Mouse (Mus musculus): Measurements from ENCODE around the gene Gal3st4.
A peak's percentile ranks its signal among the peaks of the same experiment; 100 is the strongest.

Gene Gal3st4

GRCm38 (mm10) chr5:138272409-138272923 is at the start of gene Gal3st4:
TSS of gene Gal3st4 (minus strand) at chr5:138272840.
- DNase-seq, result no peak

GRCm38 (mm10) chr5:138312795-138313194 is 40.2 kb upstream of the Gal3st4 start:
- no peak for DNase-seq

DNA sequence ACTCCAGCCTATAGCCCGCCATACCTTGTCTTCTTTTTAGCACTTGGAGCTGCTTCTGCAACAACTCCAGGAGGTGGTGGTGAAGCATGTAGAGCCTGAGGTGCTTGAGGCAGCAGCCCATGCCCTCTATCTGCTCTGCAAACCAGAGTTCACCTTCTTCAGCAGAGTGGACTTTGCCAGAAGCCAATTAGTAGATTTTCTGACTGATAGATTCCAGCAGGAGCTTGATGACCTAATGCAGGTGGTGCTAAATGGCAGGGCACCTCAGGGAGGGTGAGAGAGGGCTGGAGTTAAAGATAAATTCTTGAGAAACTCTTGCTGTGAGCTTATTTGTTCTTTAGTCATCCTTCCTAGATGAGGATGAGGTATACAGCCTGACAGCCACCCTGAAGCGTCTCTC is 27.0 kb upstream of the Gal3st4 start:
- DNase-seq, result no peak

DNA sequence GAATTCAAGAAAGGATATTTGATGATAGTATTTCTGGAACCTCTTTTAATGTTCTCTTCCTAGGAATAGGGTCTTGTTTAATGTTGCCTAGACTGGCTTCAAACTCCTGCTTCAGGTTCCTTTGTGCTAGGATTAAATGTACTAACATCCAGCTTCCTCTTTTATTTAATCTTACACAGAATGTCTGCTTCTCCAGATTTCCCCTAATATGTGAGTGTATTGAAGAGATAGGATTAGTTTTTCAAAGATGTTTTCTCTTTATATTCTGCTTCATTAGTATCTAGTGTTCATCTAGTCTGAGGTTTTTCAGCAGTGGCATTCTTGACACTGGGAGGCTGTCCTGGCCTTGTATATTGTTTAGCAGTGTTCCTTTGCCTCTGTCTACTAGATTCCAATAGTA is 21.5 kb upstream of the Gal3st4 start:
- DNase-seq, result no peak

GRCm38 (mm10) chr5:138291638-138292037 is 19.0 kb upstream of the Gal3st4 start:
- DNase-seq, result no peak

- DNase-seq, result no peak
These were observed 15.2 kb upstream of the Gal3st4 start for GRCm38 (mm10) chr5:138287861-138288260.

GRCm38 (mm10) chr5:138283540-138283939 is 10.9 kb upstream of the Gal3st4 start:
- no peak for DNase-seq

DNA sequence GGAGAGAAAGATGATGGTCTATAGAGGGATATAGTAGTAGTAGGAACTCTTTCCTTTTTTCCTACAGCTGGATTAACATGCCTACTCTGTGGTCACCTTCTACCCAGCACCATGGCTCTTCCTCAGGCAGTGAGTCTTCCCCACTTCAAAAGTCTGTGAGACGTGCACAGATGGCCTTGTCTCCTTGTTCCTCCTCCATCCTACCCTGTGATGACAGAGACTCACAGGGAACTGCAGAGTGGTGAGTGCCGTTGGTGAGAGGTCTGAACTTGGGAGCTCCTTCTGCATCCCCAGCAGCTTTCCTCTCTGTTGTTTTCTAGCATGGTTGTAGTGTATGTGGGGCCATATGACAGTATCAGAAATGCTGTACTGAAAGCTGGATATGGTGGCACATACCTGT is 9.2 kb upstream of the Gal3st4 start:
- no peak for DNase-seq

GRCm38 (mm10) chr5:138280829-138281228 is 8.2 kb upstream of the Gal3st4 start:
- DNase-seq, result no peak

DNA sequence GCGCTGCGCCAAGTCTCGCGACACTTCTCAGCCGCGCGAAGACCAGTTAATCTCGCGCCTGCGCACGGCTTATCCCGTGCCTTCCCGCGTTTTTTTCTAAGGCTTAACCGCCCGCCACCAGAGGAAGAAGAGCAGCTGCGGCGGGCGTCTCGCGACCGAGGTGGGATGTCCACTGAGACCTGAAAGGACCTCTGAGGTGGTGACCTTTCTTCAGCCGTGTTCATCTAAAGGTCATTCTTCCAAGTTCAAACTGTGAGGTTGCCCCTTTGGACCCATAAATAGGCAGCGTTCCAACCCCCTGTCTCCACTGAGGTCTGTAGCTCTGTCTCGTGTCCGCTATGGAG is 7.8 kb upstream of the Gal3st4 start:
- DNase-seq, result no peak

DNA sequence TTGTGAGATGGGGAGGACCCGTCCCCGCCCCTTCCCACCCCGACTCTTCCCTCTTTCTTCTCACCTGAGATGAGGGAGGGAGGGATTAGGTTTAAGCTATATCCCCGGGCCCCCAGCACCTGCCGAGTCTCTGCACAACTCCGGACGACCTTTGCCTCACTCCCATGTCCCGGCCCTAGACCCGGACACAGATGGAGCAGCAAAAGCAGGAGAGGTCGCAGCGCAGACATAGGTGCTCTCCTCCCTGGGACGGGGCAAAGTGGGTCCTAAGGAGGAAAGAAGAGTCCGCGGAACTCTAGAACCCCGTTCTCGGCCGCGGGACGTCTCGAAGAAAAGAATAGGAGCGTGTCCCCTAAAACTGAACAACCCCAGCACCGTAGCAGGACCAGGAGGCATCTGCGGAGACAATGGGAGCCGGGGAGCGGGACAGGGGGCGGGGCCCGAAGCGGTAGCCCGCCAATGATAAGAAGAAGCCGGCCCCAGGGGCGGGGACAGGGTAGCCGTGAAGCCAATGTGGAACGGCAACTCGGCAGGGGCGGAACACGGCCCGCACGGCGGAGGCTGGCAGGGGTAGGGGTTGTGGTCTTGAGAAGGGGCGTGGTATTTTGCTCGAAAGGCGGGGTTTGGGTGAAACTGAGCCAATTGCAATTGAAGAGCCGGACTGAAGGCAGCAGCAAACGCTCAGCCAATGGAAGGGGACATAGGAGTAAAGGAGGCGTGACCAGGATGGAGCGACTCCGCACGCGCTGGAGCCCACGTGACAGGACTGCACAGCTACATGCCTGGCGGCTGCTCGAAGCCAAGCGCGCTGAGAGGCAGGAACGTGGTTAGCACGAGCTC is 7.2 kb upstream of the Gal3st4 start, which contains the start of the genes Gm43720, Gpc2 and Stag3:
Gene Gm43720 (minus strand): TSS at position 374 of the 840 bp plus-strand sequence.
Gene Gpc2 (minus strand): TSS at position 421 of the 840 bp plus-strand sequence.
Gene Stag3 (plus strand): TSS at position 656 of the 840 bp plus-strand sequence.
- peak; percentile 84 for DNase-seq

GRCm38 (mm10) chr5:138277994-138278393 is 5.4 kb upstream of the Gal3st4 start:
- no peak for DNase-seq

GRCm38 (mm10) chr5:138275216-138276050 is 2.8 kb upstream of the Gal3st4 start:
- DNase-seq, result no peak

GRCm38 (mm10) chr5:138274186-138274585 is 1.5 kb upstream of the Gal3st4 start:
- DNase-seq, result no peak

GRCm38 (mm10) chr5:138271232-138271631 is 1.4 kb downstream of the Gal3st4 start:
- no peak for DNase-seq

DNA sequence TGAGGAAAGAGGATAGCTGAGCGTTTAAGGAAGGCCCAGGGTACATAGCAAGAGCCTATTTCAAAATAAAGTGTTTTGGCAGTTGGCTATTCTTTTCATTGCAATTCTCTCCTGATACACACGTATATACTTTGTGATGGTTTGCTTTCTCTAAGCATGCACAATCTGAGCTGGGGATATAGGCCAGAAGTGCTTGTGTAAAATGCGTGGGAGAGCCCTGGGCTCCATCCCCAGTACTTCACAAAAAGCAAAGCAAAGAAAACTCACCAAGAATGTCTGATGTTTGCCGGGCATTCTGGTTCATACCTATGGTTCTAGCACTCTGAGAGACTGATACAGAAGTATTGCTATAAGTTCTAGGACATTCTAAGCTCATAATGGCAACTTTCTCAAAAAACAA is 3.7 kb downstream of the Gal3st4 start:
- DNase-seq, result no peak

DNA sequence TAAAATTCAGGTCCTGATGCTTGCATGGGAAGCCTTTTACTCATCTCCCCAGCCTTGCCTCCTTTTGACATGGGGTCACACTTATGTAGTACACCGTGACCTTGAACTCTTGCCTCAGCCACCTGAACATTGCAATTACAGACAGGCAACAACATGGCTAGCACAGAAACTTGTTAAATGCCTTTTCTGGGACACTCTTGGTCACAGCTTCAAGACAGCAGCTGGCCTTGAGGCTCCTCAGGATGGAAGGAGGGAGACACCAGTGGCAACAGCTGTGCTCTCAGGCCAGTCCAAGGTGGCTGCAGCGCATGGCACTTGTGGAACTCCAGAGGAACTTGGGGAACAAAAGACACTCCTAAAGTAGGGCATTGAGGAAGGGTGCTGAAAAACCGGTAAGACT is 5.5 kb downstream of the Gal3st4 start:
- no peak for DNase-seq

- DNase-seq, result no peak
These were observed 6.9 kb downstream of the Gal3st4 start for GRCm38 (mm10) chr5:138265712-138266111.

DNA sequence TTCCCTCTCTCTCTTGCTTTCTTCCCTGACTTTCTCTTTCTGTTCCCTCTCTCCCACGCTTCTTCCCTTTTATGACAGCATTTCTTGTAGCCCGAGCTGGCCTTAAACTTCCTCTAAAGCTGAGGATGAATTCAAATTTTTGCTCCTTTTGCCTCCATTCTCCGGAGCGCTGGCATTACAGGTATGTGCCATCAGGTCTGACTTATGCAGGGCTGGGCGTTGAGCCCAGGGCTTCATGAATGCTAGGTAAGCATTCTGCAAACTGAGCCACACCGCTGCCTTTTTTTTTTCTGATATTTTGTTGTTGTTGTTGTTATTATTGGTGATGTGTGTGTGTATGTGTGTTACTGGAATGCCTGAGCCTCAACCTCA is 8.4 kb downstream of the Gal3st4 start:
- DNase-seq, result no peak

GRCm38 (mm10) chr5:138263260-138264206 is 9.1 kb downstream of the Gal3st4 start, which contains the start of gene BC037034:
TSS of gene BC037034 (minus strand) at chr5:138264033.
- DNase-seq, result peak; percentile 93

DNA sequence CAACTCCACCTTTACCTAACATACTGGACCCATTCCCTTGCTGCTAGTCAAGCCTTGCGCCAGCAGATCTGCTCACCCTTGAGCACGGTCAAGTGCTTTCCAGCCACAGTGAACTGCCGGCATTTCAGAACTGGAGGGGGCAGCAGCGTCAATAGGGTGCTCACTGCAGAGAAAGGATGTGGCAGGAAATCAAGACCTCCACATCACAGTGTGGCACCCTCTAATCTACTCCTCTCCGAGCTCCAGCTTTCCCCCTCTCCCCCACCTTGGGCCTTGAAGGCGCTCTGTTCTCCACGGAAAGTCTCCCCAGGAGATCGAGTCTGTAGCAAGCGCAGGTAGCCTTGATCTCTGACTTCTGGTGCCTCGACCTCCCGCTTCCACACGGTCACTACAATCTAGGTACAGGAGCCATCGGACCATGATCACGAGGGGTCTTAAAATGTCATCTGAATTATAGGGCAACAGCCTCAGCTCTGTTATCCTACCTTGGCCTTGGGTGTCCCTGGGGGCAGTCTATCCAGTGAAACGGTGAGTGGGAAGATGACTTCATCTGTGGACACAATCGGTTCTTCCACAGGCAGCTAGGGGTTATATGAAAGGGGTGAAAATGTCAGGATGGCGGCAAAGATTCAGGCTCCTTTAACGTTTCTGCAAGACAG is 9.9 kb downstream of the Gal3st4 start:
- no peak for DNase-seq

DNA sequence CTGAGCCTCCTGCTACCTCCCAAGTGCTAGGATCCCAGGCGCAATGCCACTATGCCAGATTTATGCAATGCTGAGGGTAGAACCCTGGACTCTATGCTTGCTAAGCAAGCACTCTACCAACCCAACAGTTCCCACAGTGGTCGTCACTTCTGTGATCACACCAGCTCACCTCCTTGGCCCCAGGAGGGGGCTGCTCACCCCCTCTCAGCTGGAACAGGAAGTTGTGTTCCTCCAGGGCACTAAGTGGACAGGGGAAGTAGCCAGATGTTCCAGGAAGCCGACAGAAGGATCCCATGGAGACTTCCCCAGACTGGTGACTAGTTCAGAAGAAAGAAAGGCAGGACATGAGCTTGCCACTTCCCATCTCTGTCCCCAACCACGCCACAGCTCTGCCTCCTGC is 10.6 kb downstream of the Gal3st4 start:
- DNase-seq, result no peak

All from layer of hippocampus, adult 9-11 months (tissue).